Mouse (Mus musculus) ES-E14 (cell line): ENCODE measurements at regions not wholly inside any gene's neighbourhood (a gene's known extent, or its start where the extent isn't known, plus 50 kb on each side); places are given as distances from the start of the nearest gene placed in this dataset.

Source experiments
- CHD2 ChIP-seq: IDR thresholded peaks from 2 replicates; pipeline ENCODE4 v1.6.1; 2014; ENCODE audit warnings: mild to moderate bottlenecking, low read depth, low read length, inconsistent platforms
- HCFC1 ChIP-seq: IDR thresholded peaks from 2 replicates; pipeline ENCODE4 v1.6.1; 2012; ENCODE audit warnings: low read length, inconsistent platforms, borderline replicate concordance; ENCODE audit not compliant: insufficient read depth
- MAFK ChIP-seq: IDR thresholded peaks from 2 replicates; pipeline ENCODE4 v1.6.1; 2014; ENCODE audit warnings: mild to moderate bottlenecking, low read depth, low read length, inconsistent platforms; ENCODE audit not compliant: insufficient read depth
- ZC3H11A ChIP-seq: IDR thresholded peaks from 2 replicates; pipeline ENCODE4 v1.6.1; 2012; ENCODE audit warnings: low read depth, mild to moderate bottlenecking, inconsistent platforms, low read length, borderline replicate concordance

GRCm38 (mm10) chr7:69581668-69582067 lies 784.9 kb downstream of the Nr2f2 start:
- TF ChIP-seq MAFK (no peak), HCFC1 (no peak), CHD2 (no peak), ZC3H11A (no peak)
